Mouse (Mus musculus): Measurements from ENCODE around the gene Fbxo36. TPM values are rescaled to one million over a fixed set of nuclear protein-coding genes. Genes with fewer than 3 reads are reported as not detected.

The Fbxo36 gene
- polyA plus RNA-seq, 1 experiment from 2014 or later = 6.9 TPM

GRCm38 (mm10) chr1:84924134-84924533, 84.5 kb downstream of the Fbxo36 start:
- Histone ChIP-seq H3K4me1 (ENCODE audit: control insufficient read depth, insufficient read depth, low read length) (no peaks in the 10 kb centered on the region; the same call in 1 of the 2 replicates), H3K36me3 (ENCODE audit: control insufficient read depth, insufficient read depth) (no peaks in the 10 kb centered on the region), H3K27me3 (ENCODE audit: control insufficient read depth, insufficient read depth, low read length) (no peaks in the 10 kb centered on the region), H3K27ac (ENCODE audit: low read length) (no peak overlapping the region), H3K4me2 (ENCODE audit: low read depth, low read length) (no peak overlapping the region), H3K9ac (ENCODE audit: low read length) (no peak overlapping the region), H3K4me3 (ENCODE audit: low read length) (no peak overlapping the region), H3K9me3 (replicated peaks; ENCODE audit: control insufficient read depth, low read length) (no peaks in the 10 kb centered on the region)
- WGBS = 73% methylated on average over 6 of the region's 6 CpGs
- no peak for ATAC-seq (replicated peaks; ENCODE audit: extremely low read depth, insufficient read depth, low FRiP score)

GRCm38 (mm10) chr1:84925599-84925998, 86.0 kb downstream of the Fbxo36 start:
- Histone ChIP-seq H3K4me3 (ENCODE audit: low read length) (no peak overlapping the region), H3K9ac (ENCODE audit: low read length) (no peak overlapping the region), H3K4me2 (ENCODE audit: low read depth, low read length) (no peak overlapping the region), H3K27ac (ENCODE audit: low read length) (no peak overlapping the region), H3K36me3 (ENCODE audit: control insufficient read depth, insufficient read depth) (no peaks in the 10 kb centered on the region), H3K9me3 (replicated peaks; ENCODE audit: control insufficient read depth, low read length) (no peaks in the 10 kb centered on the region), H3K4me1 (ENCODE audit: control insufficient read depth, insufficient read depth, low read length) (no peaks in the 10 kb centered on the region; the same call in 1 of the 2 replicates), H3K27me3 (ENCODE audit: control insufficient read depth, insufficient read depth, low read length) (no peaks in the 10 kb centered on the region)
- 0 out of 2 replicates have a peak, but pooled peaks have one; percentile 32 for ATAC-seq (replicated peaks; ENCODE audit: extremely low read depth, insufficient read depth, low FRiP score)
- WGBS = 57% methylated on average over 9 of the region's 9 CpGs

- no peak overlapping the region for H3K9ac ChIP-seq (ENCODE audit: low read length)
Observed at GRCm38 (mm10) chr1:84933472-84934150, 94.0 kb downstream of the Fbxo36 start.

GRCm38 (mm10) chr1:84934151-84934502, 94.5 kb downstream of the Fbxo36 start:
- H3K4me1 ChIP-seq (ENCODE audit: control insufficient read depth, insufficient read depth, low read length) = peaks cover 6% of the 10 kb centered on the region
- H3K9ac ChIP-seq (ENCODE audit: low read length) = peak overlapping the region; percentile 9; the same call in 1 of the 2 replicates
- peaks cover 29% of the 10 kb centered on the region for H3K27me3 ChIP-seq (ENCODE audit: control insufficient read depth, insufficient read depth, low read length)
- ATAC-seq (replicated peaks; ENCODE audit: extremely low read depth, insufficient read depth, low FRiP score) = no peak; the same call in 1 of the 2 replicates
- H3K4me3 ChIP-seq (ENCODE audit: low read length) = peak overlapping the region; percentile 56
- H3K9me3 ChIP-seq (replicated peaks; ENCODE audit: control insufficient read depth, low read length) = no peaks in the 10 kb centered on the region
- whole genome bisulfite sequencing = 2% methylated on average over 12 of the region's 12 CpGs
- H3K4me2 ChIP-seq (ENCODE audit: low read depth, low read length) = peak overlapping the region; percentile 77
- H3K27ac ChIP-seq (ENCODE audit: low read length) = no peak overlapping the region
- no peaks in the 10 kb centered on the region for H3K36me3 ChIP-seq (ENCODE audit: control insufficient read depth, insufficient read depth)

More at GRCm38 (mm10) chr1:84933472-84934150, 94.0 kb downstream of the Fbxo36 start:
- Histone ChIP-seq H3K4me2 (ENCODE audit: low read depth, low read length) (peak overlapping the region; percentile 77), H3K27me3 (ENCODE audit: control insufficient read depth, insufficient read depth, low read length) (peaks cover 29% of the 10 kb centered on the region), H3K4me1 (ENCODE audit: control insufficient read depth, insufficient read depth, low read length) (peaks cover 6% of the 10 kb centered on the region), H3K27ac (ENCODE audit: low read length) (no peak overlapping the region), H3K36me3 (ENCODE audit: control insufficient read depth, insufficient read depth) (no peaks in the 10 kb centered on the region), H3K4me3 (ENCODE audit: low read length) (peak overlapping the region; percentile 56), H3K9me3 (replicated peaks; ENCODE audit: control insufficient read depth, low read length) (no peaks in the 10 kb centered on the region)
- ATAC-seq (replicated peaks; ENCODE audit: extremely low read depth, insufficient read depth, low FRiP score) = no peak
- WGBS = 12% methylated on average over 22 of the region's 22 CpGs

- Histone ChIP-seq H3K9me3 (replicated peaks; ENCODE audit: control insufficient read depth, low read length) (no peaks in the 10 kb centered on the region), H3K4me3 (ENCODE audit: low read length) (peak within 1 kb of the TSS; percentile 56), H3K27ac (ENCODE audit: low read length) (no peak within 1 kb of the TSS), H3K4me1 (ENCODE audit: control insufficient read depth, insufficient read depth, low read length) (peaks cover 6% of the 10 kb centered on the region), H3K4me2 (ENCODE audit: low read depth, low read length) (peak within 1 kb of the TSS; percentile 77), H3K9ac (ENCODE audit: low read length) (peak within 1 kb of the TSS; percentile 9; the same call in 1 of the 2 replicates), H3K36me3 (ENCODE audit: control insufficient read depth, insufficient read depth) (no peaks in the 10 kb centered on the region), H3K27me3 (ENCODE audit: control insufficient read depth, insufficient read depth, low read length) (peaks cover 29% of the 10 kb centered on the region)
- under 1% methylated on average over 59 of the region's 59 CpGs for WGBS
- peak; percentile 45; the same call in 1 of the 2 replicates for ATAC-seq (replicated peaks; ENCODE audit: extremely low read depth, insufficient read depth, low FRiP score)
Observed at GRCm38 (mm10) chr1:84934503-84935333, 95.1 kb downstream of the Fbxo36 start, which contains the start of gene Slc16a14. Slc16a14 (minus strand) TSS chr1:84935134.

GRCm38 (mm10) chr1:84935668-84936067, 96.0 kb downstream of the Fbxo36 start:
- H3K4me3 ChIP-seq (ENCODE audit: low read length) = no peak overlapping the region
- no peak overlapping the region for H3K4me2 ChIP-seq (ENCODE audit: low read depth, low read length)
- H3K27ac ChIP-seq (ENCODE audit: low read length) = no peak overlapping the region
- H3K4me1 ChIP-seq (ENCODE audit: control insufficient read depth, insufficient read depth, low read length) = peaks cover 6% of the 10 kb centered on the region
- no peaks in the 10 kb centered on the region for H3K9me3 ChIP-seq (replicated peaks; ENCODE audit: control insufficient read depth, low read length)
- H3K9ac ChIP-seq (ENCODE audit: low read length) = no peak overlapping the region
- no peak for ATAC-seq (replicated peaks; ENCODE audit: extremely low read depth, insufficient read depth, low FRiP score)
- 54% methylated on average over 9 of the region's 9 CpGs for WGBS
- H3K27me3 ChIP-seq (ENCODE audit: control insufficient read depth, insufficient read depth, low read length) = peaks cover 29% of the 10 kb centered on the region
- no peaks in the 10 kb centered on the region for H3K36me3 ChIP-seq (ENCODE audit: control insufficient read depth, insufficient read depth)

GRCm38 (mm10) chr1:84936716-84937510, 97.3 kb downstream of the Fbxo36 start:
- H3K4me2 ChIP-seq (ENCODE audit: low read depth, low read length) = no peak overlapping the region
- no peaks in the 10 kb centered on the region for H3K36me3 ChIP-seq (ENCODE audit: control insufficient read depth, insufficient read depth)
- 85% methylated on average over 19 of the region's 19 CpGs for WGBS
- H3K27me3 ChIP-seq (ENCODE audit: control insufficient read depth, insufficient read depth, low read length) = peaks cover 29% of the 10 kb centered on the region
- no peak overlapping the region for H3K9ac ChIP-seq (ENCODE audit: low read length)
- no peak overlapping the region for H3K27ac ChIP-seq (ENCODE audit: low read length)
- H3K4me3 ChIP-seq (ENCODE audit: low read length) = no peak overlapping the region
- peaks cover 6% of the 10 kb centered on the region for H3K4me1 ChIP-seq (ENCODE audit: control insufficient read depth, insufficient read depth, low read length)
- no peak for ATAC-seq (replicated peaks; ENCODE audit: extremely low read depth, insufficient read depth, low FRiP score)
- no peaks in the 10 kb centered on the region for H3K9me3 ChIP-seq (replicated peaks; ENCODE audit: control insufficient read depth, low read length)

GRCm38 (mm10) chr1:84939466-84939865, 99.8 kb downstream of the Fbxo36 start:
- Histone ChIP-seq H3K4me1 (ENCODE audit: control insufficient read depth, insufficient read depth, low read length) (no peaks in the 10 kb centered on the region), H3K36me3 (ENCODE audit: control insufficient read depth, insufficient read depth) (no peaks in the 10 kb centered on the region), H3K9ac (ENCODE audit: low read length) (no peak overlapping the region), H3K4me3 (ENCODE audit: low read length) (no peak overlapping the region), H3K27me3 (ENCODE audit: control insufficient read depth, insufficient read depth, low read length) (peaks cover 16% of the 10 kb centered on the region), H3K4me2 (ENCODE audit: low read depth, low read length) (no peak overlapping the region), H3K27ac (ENCODE audit: low read length) (no peak overlapping the region), H3K9me3 (replicated peaks; ENCODE audit: control insufficient read depth, low read length) (no peaks in the 10 kb centered on the region)
- WGBS = 69% methylated on average over 4 of the region's 4 CpGs
- no peak for ATAC-seq (replicated peaks; ENCODE audit: extremely low read depth, insufficient read depth, low FRiP score)
